Mouse (Mus musculus) natural killer cell, adult 2 months (primary cell): ENCODE results near the gene 1700066M21Rik.

ENCODE experiments used
- DNase-seq, 2 experiments: peaks; one replicate each; pipeline ENCODE4 v3.0.0; 2022; ENCODE audit warnings: low spot score in 2 of 2

1700066M21Rik gene

DNA sequence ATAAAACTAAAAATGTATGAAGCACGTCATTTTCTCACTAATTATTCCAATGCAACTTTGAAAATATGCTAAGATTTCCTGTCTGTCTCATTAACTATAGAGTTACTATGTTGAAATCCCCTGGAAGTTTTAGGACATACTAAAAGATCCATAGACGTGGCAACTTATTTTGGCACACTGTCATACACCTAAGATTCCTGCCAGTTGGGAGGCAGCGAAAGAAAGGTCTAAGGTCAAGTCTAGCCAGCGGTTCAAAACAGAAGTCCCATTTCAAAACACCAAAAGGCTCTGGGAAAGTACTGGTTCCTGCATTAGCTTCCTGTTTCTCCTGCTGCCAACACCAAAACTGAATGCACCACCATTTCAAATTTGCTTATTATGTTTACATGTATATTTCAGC is 15.0 kb downstream of the 1700066M21Rik start:
- DNase-seq: no peak

DNA sequence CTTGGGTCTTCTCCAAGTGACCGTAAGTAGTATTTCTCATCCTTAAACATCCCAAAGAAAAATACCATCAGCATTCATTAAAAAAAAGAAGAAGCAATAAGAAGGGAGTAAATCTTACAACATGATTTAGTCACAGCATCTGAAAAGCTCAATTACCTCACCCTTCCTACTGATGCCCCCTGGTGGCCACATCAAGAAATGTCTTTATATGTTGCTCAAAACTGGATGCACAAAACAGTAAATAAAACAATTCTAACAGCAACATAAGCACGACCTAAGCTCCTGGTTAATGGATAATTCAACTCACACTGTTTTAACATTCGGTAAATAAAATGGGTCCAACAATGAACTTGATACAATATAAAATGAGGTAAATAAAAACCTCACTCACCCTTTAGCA is 16.6 kb downstream of the 1700066M21Rik start:
- DNase-seq: peak; percentile 41 to 52

GRCm38 (mm10) chr1:57400321-57400720 is 22.9 kb downstream of the 1700066M21Rik start:
- no peak for DNase-seq

GRCm38 (mm10) chr1:57400877-57401276 is 23.5 kb downstream of the 1700066M21Rik start:
- no peak for DNase-seq

DNA sequence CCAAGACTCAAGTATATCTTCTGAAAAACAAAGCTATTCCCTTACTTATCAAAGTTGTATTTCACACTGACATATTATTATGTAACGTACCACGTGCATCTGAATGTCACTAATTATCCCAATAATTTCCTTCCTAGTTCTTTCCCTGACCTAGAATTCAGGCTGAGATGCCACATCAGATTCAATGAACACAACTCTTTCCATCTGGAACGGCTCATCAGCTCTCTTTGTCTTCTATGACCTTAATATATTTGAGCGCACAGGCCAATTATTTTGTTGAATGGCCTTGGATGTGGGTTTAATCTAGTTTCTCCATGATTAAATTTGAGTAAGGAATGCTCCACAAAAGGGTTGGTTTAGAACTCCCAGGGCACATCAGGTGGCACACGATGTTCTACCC is 24.7 kb downstream of the 1700066M21Rik start:
- DNase-seq: no peak

DNA sequence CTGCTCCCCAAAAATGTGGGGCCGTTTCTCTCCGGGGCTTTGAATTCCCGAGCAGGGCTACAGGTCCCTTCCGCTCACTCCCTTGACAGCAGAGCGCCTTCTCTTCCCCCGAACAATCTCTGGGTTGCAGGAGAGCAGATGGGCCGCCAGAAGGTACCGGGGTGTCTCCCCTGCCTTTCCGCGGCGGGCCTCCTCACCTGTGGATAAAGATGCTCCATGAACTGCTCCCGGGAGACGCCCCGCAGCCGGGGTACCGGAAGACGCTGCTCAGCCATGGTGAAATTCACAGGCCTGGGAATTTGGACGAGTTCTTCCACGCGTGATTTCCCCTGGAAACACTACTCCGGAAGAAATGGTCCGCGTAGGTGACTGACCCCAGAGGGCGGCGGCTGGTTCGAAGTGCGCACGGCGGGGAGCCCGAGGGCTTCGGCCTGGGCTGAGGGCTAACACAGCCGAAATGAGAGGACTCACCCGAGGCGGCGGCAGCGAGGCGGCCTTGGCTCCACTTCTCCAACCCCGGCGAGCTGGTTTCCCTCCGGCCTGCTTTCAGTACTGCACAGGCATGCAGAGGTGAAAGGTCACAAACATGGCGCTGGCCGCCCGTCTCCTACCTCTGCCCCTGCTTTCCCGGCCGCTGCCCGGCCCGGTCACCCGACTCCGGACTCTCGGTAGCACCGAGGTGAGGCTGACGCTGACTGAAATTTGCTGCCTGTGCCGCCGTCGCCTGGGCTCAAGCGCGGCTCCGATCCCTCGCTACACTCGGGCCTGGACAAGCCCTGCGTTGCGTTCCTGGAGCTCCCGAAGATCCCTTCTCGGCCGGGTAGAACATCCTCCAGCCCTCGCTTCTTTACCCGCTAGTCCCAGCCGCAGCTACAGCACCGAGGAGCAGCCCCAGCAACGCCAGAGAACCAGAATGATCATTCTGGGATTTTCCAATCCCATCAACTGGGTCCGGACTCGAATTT is 29.0 kb downstream of the 1700066M21Rik start, which contains the start of the genes Maip1 and Tyw5:
Gene Maip1 (plus strand): TSS at position 142 of the 965 bp plus-strand sequence.
Gene Tyw5 (minus strand): TSS at position 915 of the 965 bp plus-strand sequence.
- peak; percentile 74 to 83 for DNase-seq

DNA sequence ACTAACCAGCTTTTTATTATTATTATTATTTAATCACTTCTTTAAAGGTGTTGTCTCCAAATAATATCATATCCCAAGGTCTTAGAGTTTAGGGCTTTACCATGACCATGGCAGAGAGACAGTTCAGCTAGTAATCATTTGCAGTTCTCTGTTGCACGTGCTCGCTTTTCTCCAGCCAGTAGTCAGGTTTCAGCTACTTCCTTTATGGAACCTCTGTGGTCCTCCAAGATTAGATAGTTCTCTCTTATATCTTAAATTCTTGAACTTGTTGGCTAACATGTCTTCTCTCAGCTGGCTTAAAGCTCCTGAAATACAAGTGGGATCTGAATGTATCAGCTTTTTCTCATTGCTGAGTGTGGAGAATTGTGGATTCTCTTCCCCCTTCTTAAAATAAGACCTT is 31.6 kb downstream of the 1700066M21Rik start:
- no peak for DNase-seq

DNA sequence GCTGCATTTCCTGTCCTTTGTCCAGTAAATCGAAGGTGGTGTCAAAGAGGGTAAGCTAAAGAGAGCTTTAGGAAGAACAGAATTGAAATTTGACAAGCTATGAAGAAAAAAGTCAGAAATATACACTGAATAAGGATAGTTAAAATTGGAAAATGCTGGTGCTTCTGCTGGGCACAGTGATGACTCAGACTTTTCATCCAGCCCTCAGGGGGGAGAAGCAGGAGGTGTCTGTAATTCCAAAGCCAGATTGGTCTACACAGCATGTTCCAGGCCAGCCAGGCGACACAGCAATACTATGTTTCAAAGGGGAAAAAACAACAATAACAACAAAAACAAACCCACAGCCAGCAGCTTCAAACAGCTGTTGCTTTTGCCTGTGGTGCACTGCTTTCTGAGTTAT is 36.0 kb downstream of the 1700066M21Rik start:
- no peak for DNase-seq

DNA sequence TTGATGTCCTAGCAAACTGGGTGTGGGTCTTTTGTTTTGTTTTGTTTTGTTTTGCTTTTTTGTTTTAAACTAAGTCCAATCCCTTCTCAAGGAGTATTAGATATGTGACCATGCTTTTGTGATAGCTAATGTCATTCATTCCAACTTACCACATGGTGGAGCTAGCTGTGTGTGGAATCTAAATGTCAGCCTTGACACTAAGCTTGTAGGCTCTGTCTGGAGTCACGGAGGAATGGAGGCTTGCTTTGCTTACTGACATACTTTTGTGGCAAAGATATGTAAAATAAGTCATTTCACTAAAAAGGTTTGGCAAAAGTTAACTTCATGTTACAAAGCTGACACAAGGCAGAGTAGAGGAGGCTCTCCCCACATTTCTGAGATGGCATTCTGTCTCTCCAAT is 46.3 kb downstream of the 1700066M21Rik start:
- DNase-seq: no peak

DNA sequence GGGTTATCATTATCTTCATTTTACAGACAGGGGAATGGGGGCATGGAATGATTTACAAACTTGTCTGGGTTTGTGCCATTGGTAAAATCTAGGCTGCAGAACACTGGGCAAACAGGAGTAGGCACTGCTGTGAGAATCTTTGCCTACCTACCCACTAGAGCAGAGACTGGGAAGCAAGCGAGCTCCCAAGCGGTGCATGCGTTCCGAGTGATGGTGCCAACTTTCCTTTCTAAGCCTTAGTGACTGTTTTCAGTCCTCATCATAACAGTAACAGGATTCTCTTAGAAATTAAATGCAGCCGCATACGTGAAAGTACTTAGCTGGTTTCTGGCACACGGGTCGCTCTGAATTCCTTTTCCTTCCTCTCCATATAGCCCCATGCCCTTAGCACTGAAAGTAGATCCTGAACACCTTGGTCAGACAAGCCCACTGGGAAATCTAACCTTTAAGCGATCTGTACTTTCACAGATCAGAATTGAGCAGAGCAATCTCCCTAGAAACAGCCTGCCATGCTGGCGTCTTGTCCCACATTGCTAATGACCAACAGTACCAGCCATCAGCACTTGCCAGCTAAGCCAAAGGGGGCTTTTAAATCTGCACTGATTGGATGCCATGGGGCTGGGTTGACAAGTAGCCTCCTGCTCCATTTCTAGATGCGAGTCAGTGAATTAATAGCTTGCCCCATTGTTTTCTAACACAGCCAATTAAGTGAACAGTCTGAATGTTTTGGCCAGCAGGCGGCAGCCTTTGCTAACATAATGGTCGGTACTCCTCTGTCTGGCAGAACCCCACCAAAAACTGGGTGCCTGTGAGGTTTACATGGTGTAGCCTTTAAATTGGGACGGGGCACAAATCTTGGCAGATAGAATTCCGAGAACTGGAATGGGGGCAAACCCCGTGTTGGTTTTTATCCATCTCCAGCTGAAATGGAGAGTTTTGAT is 51.2 kb downstream of the 1700066M21Rik start:
- DNase-seq: peak; percentile 24 to 70

DNA sequence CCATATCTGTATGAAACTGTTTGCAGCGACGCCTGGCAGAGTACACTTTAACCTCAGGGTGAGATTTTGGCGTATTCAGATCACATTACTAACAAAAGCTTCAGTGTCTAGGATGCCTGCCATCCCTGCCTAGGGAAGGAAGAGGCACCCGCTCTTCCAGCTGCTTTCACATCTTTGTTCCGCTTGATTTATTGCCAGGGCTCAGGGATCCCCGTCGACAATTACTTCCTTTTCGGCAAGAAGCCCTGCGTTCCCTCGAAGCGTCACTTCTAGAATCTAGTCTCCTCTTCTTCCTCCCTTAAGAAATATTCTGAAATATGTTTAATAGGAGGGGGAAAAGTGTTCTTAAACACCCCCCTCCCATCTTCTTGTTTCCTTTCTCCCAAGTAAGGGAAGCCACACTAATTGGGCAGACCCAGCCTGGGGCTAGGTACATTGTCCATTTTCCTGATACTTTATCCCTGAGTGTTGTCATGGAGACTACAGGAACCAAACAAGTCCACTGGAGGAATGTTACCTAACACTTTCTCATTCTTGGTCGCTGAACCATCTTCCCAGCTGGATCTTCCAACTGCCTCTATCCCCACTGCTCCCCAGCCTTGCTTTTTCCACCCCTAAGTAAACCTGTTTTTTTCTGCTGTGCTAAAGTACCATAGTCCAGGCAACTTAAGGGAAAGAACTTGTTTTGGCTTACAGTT is 52.5 kb downstream of the 1700066M21Rik start:
- DNase-seq: no peak

DNA sequence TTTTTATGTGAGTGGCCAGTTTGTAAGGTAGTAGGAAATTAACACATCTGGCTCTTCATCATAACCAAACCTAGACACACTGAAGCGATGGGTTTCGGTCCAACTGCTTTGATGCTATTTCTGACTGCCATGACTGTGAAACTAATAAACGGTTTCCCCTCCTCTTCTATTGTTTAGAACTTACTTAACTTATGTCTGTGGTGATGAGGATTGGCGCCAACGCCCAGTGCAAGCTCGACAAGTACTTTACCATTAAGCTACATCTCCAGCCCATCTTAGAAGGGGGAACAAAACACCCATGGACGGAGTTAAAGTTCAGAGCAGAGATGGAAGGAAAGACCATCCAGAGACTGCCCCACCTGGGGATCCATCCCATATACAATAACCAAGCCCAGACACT is 55.7 kb downstream of the 1700066M21Rik start:
- no peak for DNase-seq
